Mouse (Mus musculus) lung, adult 2 months (tissue): Measurements from ENCODE around the gene Pde4d.

ENCODE experiments used
- CTCF ChIP-seq: fragments of 200-500 bp; IDR thresholded peaks from 2 replicates; pipeline ENCODE4 v1.5.1; 2011; ENCODE audit warnings: mild to moderate bottlenecking, low read length, control low read depth; ENCODE audit not compliant: insufficient read depth
- POLR2A ChIP-seq: fragments of 200-500 bp; IDR thresholded peaks from 2 replicates; pipeline ENCODE4 v1.6.1; 2011; ENCODE audit warnings: low read depth, mild to moderate bottlenecking, control low read depth, low read length, borderline replicate concordance; ENCODE audit errors: extremely low read depth

DNA sequence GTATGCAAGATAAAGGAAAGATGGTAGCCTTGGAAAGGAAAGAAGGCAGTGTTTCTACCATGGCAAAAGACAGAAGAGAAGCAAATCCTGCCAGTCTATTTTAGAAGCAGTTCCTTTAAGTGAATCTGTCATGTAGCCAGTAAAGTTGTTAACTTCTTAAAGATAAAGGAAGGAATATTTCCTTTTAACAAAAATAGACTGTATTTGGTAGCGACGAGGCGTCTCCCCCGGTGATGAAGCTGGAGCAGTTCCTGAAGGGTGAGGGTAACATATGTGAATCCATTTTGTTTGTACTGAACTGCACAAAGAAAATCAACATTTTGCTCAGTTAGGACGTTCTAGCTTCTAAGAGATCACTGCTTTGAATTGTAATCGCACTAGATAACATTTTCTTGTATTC, 75.2 kb downstream of the Pde4d start:
- TF ChIP-seq CTCF = no peak
- no peak for TF ChIP-seq POLR2A
